Mouse (Mus musculus) right cerebral cortex, postnatal 14 days (tissue): ENCODE results near the gene Naa80.
A peak's percentile ranks its signal among the peaks of the same experiment; 100 is the strongest.
"Not testable (repeated sequence)": the region's sequence is repeated elsewhere in the genome, so short reads cannot be mapped to it uniquely, and the experiment has no call there.

Experiments
- DNase-seq: peaks from one replicate; pipeline ENCODE4 v3.0.0; 2022

Gene Naa80

DNA sequence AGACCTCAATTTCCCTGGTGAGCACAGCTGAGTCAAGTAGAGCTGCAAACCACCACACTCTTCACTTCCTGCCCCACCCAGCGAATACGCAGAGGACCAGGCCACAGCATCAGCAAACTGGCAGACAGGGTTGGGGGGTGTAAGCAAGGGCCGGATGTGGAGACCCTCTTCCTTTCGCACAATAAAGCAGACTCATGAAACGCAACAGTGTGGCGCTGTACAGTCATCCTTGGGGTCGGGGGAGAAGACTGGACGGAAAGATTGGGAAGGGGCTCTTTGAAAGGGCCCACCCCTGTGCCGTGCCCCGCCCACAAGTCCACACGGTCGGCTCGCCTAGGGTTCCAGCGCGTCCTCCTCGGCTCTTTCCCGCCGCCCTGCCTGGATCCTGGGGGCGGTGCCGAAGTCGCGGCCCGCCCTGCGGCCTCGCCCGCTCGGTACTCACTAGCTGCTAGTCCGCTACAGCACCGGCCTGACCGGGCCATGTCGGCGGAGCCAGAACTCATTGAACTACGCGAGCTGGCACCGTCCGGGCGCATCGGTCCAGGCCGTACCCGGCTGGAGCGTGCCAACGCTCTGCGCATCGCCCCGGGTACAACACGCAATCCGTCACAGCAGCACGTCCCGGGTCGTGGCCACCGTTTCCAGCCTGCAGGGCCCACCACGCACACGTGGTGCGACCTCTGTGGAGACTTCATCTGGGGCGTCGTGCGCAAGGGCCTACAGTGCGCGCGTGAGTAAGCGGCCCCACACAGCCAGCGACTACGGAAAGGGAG lies 27.4 kb upstream of the Naa80 start, which contains the start of gene Rassf1:
TSS of gene Rassf1 (plus strand) at position 439 of the 773 bp plus-strand sequence.
- no peak for DNase-seq

DNA sequence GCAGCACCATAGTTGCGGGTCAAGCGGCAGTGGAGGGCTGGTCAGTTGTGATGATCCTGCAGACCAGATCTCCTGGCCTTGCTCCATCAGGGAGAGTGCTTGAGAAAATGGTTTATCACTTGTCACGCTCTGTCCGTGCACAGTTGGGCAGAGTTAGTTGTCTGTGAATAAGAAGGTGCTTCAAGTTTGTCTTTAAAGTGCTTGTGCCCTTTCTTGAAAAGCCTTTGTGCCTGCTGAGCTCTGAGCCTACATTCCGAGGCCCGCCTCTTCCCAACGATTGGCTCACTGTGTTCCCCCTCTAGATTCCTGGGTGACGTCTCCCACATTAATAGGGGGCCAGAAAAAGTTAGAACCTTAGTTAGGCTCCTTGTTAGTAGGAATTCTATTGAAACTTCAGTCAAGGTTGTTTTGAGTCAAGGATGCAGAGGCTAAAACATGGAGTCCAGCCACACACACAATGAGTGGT lies 26.8 kb upstream of the Naa80 start:
- no peak for DNase-seq

DNA sequence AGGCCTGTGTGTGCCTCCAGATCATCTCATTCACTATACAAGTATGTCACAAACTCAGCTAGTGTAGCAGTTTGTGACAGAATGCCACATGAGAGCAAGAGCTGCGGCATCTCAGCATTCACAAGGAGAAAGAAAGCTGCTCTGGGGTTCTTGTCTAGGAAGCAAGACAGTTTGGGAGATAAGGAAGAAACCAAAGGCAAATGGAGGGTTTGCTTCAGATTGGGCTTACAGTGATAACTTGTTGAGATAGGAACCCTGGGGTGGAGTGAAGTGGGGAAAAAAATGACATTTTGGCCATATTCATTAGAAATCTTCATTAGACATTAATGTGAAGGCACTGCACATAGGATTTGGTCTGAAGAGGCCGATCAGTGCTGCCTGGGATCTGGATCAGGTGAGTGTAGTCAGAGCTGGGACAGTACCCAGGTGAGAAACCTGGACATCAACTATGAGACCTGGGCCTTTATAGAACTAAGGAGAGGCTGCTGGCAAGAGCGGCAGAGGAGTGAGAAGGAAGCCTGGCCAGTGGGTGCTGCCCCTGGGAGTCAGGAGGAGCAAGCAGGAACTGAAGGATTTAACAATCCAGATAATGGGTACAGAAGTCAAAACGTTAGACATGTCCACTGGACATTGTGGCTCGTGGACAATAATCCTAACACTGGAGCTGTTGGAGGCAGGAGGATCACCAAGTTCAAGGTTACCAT lies 25.8 kb upstream of the Naa80 start:
- DNase-seq: no peak

DNA sequence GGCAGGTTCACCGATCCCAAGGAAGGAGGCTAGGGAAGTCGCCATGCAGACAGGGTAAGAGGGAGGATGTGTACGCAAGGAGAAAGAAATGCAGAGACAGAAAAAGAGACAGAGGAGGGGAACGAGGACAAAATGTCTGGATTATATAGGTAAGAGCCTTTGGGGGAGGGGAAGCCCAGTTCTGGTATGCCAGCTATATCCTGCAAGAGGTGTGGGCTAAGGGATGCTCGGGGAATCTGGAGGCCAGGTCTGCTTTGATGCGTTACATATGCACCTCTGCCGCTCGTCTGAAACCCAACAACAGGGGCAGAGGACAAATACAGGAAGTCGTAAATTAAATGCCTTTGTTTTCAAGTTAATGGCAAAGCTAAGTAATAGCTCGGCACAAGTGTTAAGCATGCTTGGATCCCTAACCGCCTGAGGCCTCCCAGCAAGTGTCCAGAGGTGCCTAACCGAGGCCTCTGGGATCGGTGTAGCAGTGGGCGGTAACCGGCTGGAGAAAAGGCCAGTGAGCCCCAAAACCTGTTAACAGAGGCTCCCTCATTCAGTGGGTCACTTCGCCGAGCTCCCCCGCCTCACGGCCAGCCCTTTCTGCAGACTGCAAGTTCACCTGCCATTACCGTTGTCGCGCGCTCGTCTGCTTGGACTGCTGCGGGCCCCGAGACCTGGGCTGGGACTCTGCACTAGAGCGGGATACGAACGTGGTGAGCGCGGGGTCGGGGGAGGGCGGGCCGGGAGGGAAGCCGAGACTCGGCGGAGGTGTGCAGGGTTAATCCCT lies 25.0 kb upstream of the Naa80 start:
- DNase-seq: no peak

DNA sequence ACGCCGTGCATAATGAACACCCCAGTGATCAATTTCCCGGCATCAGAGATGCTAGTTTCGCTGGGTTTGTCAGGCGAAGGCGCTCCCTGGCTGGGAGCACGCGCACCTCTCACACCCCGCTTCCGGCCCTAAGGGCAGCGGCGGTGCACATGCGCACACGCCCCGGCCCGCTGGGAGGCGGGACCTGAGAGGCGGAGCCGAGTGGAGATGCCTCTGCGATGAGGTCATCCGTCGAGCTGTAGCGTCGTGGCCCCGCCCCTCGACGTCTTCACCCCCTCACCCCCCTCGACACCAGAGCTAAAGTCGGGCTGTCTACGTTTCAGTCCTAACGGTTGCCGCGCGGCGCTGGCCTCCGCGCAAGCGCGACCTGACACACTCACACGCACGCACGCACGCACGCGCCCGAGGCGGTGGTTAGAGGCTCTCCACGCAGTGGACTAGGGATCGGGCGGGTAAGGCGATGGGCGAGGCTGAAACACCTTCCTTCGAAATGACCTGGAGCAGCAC lies 24.3 kb upstream of the Naa80 start:
- peak; percentile 94 for DNase-seq

DNA sequence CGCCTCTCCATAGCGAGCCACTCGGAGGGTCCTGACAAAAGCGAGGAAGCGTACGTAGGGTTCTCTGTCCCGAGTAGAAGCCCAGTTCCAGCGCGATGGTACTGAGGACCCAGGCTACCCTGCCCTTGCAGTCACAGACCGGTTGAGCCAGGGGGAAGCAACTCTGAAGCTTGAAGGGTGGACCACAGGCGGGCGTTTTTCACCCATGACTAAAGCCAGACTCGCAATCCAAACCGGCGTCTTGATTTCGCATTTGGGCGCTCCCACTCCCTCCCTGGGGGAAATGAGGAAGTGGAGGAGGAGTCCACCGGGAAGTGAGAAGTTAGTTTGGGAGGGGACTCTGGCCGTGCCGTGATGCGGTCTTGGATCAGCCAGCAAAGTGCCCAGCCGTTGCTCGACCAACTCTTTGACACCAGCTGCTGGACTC lies 23.6 kb upstream of the Naa80 start:
- no peak for DNase-seq

DNA sequence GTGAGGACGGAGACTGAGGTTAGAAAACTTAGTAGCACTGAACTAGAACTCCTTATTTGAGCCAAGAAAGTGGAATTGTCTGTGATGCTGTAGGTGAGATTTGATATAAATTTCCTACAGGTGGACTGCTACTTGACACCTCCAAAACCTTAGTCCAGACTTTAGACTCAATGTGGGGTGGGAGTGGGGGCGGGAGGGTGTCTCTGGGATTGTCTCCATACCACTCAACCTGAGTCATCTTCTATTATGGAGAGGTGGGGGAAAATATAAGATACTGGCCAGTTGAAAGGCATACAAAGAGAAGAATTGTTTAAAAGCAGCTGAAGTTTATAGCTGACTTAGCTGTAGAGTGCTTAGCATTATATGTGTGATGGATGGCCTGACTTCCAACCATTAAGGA lies 23.0 kb upstream of the Naa80 start:
- DNase-seq: no peak

DNA sequence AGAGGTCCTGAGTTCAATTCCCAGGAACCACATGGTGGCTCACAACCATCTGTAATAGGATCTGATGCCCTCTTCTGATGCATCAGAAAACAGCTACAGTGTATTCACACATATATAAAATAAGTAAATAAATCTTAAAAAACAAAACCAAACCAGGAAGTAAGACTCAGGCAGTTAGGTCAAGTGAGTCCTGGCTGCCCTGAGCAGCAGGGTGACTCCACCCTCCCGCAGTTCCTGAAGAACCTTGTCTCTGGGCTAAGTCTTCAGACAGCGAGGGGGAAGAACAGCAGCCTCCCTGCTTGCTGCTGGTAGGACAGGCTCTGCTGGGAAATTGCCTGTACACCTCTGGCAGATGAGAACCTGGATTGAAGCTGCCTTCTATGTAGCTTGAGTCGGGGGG lies 22.3 kb upstream of the Naa80 start:
- DNase-seq: no peak

DNA sequence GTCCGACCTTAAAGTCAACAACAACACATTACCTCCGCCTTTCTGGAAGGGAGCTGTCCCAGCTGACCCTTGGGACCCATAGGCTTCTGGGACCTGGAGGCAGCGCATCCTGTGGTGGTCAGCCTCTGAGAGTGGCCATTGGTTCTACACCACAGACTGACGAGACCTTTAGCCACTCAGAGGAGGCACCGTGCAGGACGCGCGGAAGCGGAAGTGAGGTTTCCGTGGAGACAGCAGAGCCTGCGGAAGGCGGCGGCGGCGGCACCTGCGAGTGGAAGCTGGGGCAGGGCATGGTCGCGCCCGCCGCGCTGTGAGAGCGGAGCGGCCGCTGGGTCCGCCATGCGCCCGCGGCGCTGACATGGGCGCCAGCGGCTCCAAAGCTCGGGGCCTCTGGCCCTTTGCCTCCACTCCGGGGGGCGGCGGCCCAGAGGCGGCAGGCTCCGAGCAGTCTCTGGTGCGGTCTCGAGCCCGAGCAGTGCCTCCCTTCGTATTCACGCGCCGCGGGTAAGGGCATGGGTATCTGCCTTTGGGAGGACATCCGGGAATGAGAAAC lies 15.6 kb upstream of the Naa80 start, which contains the start of gene Tusc2:
TSS of gene Tusc2 (plus strand) at position 227 of the 553 bp plus-strand sequence.
- peak; percentile 91 for DNase-seq

DNA sequence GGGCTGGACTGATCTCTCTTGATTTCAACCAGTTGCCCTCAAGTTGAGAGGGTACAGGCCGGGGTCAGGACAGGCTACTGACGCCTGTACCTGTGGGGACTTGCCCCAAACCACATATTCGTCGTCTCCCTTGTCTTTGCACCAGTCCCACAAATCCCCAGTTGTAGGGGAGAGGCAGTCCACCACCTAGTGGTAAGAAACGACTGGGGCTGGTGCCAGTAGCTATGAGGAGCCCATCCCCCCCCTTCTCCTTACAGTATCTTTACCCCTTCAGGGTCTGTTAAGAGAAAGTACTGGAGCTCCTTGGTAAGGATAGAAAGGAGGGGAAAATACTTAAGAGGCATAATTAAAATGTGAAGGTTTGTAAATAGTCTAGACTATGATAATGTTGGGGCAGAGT lies 13.1 kb upstream of the Naa80 start:
- not testable (repeated sequence) for DNase-seq

DNA sequence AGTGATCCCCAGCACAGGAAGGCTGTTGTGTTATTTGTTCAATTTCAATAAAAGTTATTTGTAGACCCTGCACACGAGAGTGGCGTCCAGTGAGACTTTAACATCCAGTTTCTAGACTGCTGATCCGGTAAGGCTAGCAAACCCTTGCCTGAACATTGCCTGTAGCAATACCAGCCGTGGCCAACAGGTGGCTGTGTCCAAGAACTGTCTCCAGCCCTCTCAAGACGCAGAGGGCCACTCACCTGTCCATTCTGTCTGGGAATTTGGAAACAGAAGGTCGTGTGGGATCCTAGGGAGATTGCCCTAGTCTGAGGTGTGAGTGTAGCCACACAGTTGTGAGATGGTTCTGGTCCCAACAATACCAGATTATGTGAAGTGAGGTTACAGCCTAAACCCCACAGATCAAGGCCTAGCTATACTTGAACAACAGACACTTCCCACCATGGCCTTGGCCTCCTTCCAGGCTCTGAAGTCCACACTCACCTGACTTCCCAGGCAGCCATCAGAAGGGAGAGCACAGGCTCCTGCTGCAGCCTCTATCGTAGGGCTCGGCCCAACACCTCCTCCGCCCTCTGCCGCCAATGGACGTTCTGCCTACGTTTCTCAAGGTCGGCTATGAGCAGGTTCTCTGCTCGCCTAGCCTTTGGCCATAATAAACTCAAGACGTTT lies 12.5 kb upstream of the Naa80 start:
- DNase-seq: peak; percentile 83

DNA sequence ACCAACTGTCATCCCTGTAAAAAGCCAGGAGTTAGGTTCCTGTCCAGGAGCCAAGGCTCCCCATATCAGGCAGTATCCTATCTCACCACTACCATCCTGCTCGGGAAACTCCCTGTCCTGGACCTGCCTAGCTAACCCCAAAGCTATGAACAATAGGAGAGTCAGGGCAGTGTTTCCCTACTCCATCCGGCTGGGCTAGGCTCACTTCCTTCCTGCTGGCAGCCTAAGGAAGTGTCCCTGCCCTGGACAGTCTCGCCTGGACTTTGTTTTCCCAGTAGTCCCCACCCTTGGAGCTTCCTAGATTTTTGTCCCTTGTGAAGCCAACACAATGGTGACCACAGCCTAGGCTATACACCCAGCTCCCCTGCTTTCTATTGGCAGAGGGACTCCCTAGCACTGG lies 11.8 kb upstream of the Naa80 start:
- peak; percentile 6 for DNase-seq

DNA sequence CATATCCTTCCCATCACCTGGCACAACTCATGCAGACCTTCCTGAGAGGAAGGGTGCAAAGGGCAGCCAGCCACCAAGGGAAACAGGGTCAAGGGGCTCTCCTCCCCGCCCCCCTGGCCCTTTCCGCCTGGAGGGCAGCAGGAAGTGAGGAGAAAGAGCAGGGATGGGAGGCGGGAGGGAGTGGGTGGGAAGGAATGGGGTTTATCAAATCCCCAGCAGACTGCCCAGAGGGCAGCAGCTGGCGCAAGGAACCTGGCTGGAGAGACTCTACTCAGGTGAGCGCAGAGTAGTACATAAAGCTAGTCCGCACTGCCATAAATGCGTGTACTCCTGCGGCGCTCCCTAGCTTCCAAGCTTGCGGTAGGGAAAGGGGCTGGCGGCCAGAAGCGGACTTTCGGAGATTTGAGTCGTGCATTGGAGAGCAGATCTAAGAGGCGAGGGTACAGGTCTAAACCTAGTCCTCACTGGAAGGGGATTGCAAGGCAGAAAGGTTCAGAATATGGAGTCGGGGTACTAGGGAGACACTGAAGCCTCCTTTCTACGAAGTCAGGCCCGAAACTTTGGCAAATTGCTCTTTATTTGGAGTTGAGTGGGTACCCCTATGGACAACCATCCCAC lies 10.9 kb upstream of the Naa80 start, which contains the start of gene Hyal2:
TSS of gene Hyal2 (plus strand) at position 244 of the 618 bp plus-strand sequence.
- DNase-seq: peak; percentile 12

DNA sequence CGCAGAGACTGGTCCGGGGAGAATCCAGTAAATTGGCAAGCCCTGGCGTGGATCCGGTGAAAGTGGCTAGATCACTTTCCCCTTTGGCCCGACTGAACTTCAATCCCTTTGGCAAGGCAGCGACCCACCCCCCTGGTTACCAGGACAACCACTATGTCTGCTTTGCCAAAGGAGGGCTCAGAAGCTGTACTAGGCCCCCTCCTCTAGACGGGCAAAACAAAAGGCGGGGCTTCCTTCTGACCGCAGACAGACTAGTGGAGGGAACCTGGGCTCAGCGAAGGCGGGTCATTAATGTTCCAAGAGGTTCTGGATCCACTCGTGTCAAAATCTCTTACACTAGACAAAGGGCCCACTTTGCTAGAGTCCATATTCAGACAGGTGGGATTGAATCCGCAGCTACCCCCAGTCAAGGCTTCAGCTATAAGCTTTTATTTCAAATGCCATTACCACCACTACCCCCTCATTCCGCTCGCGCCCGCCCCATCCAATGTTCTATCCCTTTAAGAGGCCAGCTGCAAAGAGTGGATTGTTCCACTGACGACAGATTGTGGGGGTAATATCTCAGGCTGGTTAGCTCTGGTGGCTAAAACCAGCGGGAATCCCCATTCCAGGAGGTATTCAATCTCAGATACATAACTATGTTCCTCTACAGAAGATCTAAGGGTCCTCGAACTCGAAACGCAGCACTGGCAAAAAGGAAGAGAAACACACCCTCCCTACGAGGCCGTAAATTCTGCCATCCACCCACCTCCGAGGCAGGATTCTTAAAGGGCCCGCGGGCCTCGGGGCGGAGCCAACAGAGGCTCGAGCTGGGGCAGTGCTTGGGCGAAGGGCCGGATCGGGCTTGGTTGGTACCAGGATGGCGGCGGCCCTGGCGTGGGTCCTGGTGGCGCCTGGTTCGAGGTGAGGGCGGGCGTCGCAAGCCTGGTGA lies 10.1 kb upstream of the Naa80 start:
- peak; percentile 81 for DNase-seq

DNA sequence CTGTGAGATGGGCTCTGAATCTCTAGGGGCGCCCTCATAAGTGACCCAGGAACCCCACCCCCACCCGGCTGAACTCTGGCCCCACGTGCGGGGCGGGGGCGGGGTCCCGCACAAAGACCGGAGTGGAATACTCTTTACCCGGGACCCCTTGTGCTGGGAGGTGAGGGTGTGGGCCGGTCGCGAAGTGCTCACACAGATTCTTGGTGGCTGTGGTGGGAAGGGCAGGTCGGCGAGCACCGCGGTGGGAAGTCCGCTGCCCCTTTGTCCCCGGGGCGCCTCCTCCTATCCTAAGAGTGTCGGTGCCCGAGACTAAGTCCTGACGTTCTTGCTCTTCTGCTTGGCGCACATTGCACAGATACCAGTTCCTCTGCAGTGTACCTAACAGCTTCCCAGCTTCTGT lies 9.4 kb upstream of the Naa80 start:
- DNase-seq: no peak

DNA sequence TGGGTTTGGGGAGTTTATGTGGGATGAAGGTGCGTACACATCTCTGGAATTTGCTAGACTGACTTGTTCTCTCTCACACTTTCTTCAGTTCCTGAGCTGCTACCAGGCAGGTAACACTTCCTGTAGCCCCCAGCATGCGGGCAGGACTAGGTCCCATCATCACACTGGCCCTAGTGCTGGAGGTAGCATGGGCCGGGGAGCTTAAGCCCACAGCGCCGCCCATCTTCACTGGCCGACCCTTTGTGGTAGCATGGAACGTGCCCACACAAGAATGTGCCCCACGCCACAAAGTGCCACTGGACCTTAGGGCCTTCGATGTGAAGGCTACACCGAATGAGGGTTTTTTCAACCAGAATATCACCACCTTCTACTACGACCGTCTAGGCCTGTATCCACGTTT lies 8.7 kb upstream of the Naa80 start:
- no peak for DNase-seq

DNA sequence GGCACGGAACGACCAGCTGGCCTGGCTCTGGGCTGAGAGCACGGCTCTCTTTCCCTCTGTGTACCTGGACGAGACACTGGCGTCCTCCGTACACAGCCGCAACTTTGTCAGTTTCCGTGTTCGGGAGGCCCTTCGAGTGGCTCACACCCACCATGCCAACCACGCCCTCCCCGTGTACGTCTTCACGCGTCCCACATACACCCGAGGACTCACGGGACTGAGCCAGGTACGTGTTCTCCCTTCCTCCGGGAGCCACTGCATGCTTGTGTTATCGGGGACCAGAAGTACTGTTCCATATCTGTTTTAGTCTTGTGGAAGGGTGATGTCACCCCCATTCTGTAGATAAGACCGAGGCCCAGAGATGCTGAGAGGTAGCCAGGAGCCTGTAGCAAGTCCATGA lies 7.8 kb upstream of the Naa80 start:
- no peak for DNase-seq

DNA sequence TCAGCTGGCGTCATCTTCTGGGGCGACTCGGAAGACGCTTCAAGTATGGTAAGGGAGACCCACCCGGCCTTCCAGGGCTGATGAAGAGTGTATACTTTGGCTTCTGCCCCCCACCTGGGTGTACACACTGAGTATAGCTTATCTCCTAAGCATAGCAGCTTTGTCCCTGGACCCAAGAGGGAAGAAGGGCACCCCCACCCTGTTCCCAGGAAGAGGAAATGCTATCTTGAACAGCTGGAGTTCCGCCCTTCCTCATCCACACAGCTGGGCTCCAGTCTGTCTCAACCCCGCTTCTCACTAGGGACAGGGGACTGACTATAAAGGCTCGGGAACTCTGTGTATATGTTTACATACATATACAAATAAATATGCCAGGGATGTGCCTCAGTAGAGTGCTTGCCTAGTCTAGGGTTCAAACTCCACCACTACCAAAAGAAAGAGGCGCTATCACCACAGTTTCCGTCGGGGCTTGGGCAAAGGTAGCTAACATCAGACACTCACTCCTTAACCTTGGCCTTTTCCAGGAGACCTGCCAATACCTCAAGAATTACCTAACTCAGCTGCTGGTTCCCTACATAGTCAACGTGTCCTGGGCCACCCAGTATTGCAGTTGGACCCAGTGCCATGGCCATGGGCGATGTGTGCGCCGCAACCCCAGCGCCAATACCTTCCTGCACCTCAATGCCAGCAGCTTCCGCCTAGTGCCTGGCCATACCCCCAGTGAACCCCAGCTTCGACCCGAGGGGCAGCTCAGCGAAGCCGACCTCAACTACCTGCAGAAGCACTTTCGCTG lies 7.0 kb upstream of the Naa80 start:
- DNase-seq: peak; percentile 5

DNA sequence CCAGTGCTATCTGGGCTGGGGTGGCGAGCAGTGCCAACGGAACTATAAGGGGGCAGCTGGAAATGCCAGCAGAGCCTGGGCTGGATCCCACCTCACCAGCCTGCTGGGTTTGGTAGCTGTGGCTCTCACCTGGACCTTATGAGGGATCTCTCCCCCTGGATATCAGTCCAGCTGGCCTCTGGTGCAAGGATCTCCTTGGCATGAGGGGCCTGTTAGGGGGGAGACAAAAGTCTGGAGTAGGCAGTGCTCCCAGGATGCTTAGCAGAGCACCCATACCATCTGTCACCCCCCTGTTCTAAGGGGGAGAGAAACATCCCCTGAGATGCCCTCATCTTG lies 6.4 kb upstream of the Naa80 start:
- DNase-seq: no peak

DNA sequence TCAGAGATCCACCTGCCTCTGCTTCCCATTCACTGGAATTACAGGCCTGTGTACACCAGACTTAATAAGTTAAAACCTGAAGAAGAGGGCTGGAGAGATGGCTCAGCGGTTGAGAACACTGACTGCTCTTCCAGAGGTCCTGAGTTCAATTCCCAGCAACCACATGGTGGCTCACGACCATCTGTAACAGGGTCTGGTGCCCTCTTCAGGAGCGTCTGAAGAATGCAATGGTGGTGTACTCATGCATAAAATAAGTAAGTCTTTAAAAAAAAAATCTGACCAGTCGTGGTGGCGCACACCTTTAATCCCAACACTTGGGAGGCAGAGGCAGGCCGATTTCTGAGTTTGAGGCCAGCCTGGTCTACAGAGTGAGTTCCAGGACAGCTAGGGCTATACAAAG lies 4.9 kb upstream of the Naa80 start:
- DNase-seq: not testable (repeated sequence)
